Mouse (Mus musculus) liver, postnatal 0 days (tissue): ENCODE measurements at regions not wholly inside any gene's neighbourhood (a gene's known extent, or its start where the extent isn't known, plus 50 kb on each side); places are given as distances from the start of the nearest gene placed in this dataset.
A peak's percentile ranks its signal among the peaks of the same experiment; 100 is the strongest.

Experiments
- ATAC-seq: fragments of 200-750 bp; cut with Nextera tagmentation; 2 replicates; pipeline ENCODE4 v1.8.0; 2017; ENCODE audit warnings: mild to moderate bottlenecking, moderate library complexity
- DNase-seq: peaks from one replicate; pipeline ENCODE4 v3.0.0-alpha.2; 2016
- H3K27ac ChIP-seq: fragments of 300-500 bp; sonication (generic); 2 replicates; pipeline ENCODE4 v1.5.1; 2014; ENCODE audit warnings: antibody characterized with exemption, moderate library complexity, mild to moderate bottlenecking, low read depth
- H3K27me3 ChIP-seq: fragments of 300-500 bp; sonication (generic); 2 replicates; pipeline ENCODE4 v1.6.1; 2014; ENCODE audit warnings: low read length, control low read depth, mixed read lengths; ENCODE audit not compliant: insufficient read depth
- H3K36me3 ChIP-seq: fragments of 300-500 bp; sonication (generic); replicated peaks from 2 replicates; pipeline ENCODE4 v1.6.1; 2014; ENCODE audit warnings: mild to moderate bottlenecking, control low read depth, low read length, moderate library complexity, mixed read lengths; ENCODE audit not compliant: insufficient read depth
- H3K4me1 ChIP-seq: fragments of 300-500 bp; sonication (generic); 2 replicates; pipeline ENCODE4 v1.6.1; 2014; ENCODE audit warnings: antibody characterized with exemption, mild to moderate bottlenecking, control low read depth; ENCODE audit not compliant: insufficient read depth
- H3K4me2 ChIP-seq: fragments of 300-500 bp; sonication (generic); 2 replicates; pipeline ENCODE4 v1.6.1; 2014; ENCODE audit warnings: low read depth, mild to moderate bottlenecking, low read length, moderate library complexity, mixed read lengths
- H3K4me3 ChIP-seq: fragments of 300-500 bp; sonication (generic); 2 replicates; pipeline ENCODE4 v1.5.1; 2014; ENCODE audit warnings: low read depth, low read length
- H3K9ac ChIP-seq: fragments of 300-500 bp; sonication (generic); replicated peaks from 2 replicates; pipeline ENCODE4 v1.6.1; 2014; ENCODE audit warnings: mild to moderate bottlenecking, moderate library complexity
- H3K9me3 ChIP-seq: fragments of 300-500 bp; sonication (generic); 2 replicates; pipeline ENCODE4 v1.6.1; 2016; ENCODE audit warnings: mild to moderate bottlenecking, control low read depth, low read length, mixed read lengths
- CTCF ChIP-seq: sonication (generic); IDR thresholded peaks from 2 replicates; pipeline ENCODE4 v1.5.1; 2016; ENCODE audit warnings: antibody characterized with exemption, low read depth
- EP300 ChIP-seq: IDR thresholded peaks from 2 replicates; pipeline ENCODE4 v1.6.1; 2016; ENCODE audit warnings: antibody characterized with exemption, low read depth, mild to moderate bottlenecking
- WGBS: fragments of 180-500 bp; shearing (Covaris S2); extraction: QIAGEN DNeasy Blood & Tissue Kit; methylation state at CpG from one replicate; pipeline ENCODE4 v1.1.7; 2014; ENCODE audit not compliant: insufficient replicate concordance; 5-methylcytosine and 5-hydroxymethylcytosine counted together

- ATAC-seq (no peak), DNase-seq (no peak)
- Histone ChIP-seq H3K27me3 (no peaks in the 10 kb centered on the region), H3K4me3 (no peak overlapping the region), H3K4me2 (no peak overlapping the region), H3K4me1 (no peaks in the 10 kb centered on the region), H3K27ac (no peak overlapping the region), H3K36me3 (no peaks in the 10 kb centered on the region), H3K9me3 (no peaks in the 10 kb centered on the region), H3K9ac (no peak overlapping the region)
- TF ChIP-seq EP300 (no peak), CTCF (no peak)
- 55% methylated on average over 7 of the region's 7 CpGs for WGBS
Measured at GRCm38 (mm10) chrX:167111059-167111871, 97.8 kb downstream of the Tmsb4x start.

DNA sequence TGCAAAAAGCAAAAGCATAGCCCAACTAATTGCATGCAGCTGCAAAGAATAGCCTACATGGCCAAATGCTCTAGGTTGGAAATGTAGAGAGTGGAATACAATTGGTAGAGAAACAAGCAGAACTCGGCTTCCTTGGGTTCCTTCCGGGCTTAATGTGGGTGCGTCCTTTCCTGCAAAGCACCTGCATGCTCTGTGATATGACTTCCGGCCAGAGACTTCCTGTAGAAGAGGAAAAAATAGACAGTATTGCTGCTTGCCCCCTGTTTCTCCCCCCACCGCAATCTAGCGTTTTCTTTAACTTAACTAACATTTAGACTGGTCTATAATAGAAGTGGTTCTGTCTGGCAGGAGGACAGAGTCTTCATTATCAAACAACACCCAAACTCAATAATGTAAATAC is 100.8 kb downstream of the Tmsb4x start:
- DNase-seq (no peak), ATAC-seq (no peak)
- 50% methylated on average over 6 of the region's 6 CpGs for WGBS
- Histone ChIP-seq H3K4me1 (0 out of 2 replicates have a peak, but pooled peaks cover 2% of the 10 kb centered on the region), H3K4me3 (no peak overlapping the region), H3K36me3 (no peaks in the 10 kb centered on the region), H3K4me2 (no peak overlapping the region), H3K27ac (no peak overlapping the region), H3K9ac (no peak overlapping the region), H3K9me3 (no peaks in the 10 kb centered on the region), H3K27me3 (peaks cover 8% of the 10 kb centered on the region; the same call in 1 of the 2 replicates)
- TF ChIP-seq EP300, result no peak
- TF ChIP-seq CTCF, result no peak

- Histone ChIP-seq H3K36me3 (no peaks in the 10 kb centered on the region), H3K4me3 (no peak overlapping the region), H3K9ac (no peak overlapping the region), H3K27me3 (peaks cover 8% of the 10 kb centered on the region; the same call in 1 of the 2 replicates), H3K27ac (peak overlapping the region; percentile 34; the same call in 1 of the 2 replicates), H3K4me2 (no peak overlapping the region), H3K9me3 (no peaks in the 10 kb centered on the region), H3K4me1 (0 out of 2 replicates have a peak, but pooled peaks cover 2% of the 10 kb centered on the region)
- ATAC-seq (no peak), DNase-seq (no peak)
- WGBS, result 52% methylated on average over 4 of the region's 4 CpGs
- TF ChIP-seq CTCF (no peak), EP300 (no peak)
Measured at GRCm38 (mm10) chrX:167107469-167107868, 101.6 kb downstream of the Tmsb4x start.

DNA sequence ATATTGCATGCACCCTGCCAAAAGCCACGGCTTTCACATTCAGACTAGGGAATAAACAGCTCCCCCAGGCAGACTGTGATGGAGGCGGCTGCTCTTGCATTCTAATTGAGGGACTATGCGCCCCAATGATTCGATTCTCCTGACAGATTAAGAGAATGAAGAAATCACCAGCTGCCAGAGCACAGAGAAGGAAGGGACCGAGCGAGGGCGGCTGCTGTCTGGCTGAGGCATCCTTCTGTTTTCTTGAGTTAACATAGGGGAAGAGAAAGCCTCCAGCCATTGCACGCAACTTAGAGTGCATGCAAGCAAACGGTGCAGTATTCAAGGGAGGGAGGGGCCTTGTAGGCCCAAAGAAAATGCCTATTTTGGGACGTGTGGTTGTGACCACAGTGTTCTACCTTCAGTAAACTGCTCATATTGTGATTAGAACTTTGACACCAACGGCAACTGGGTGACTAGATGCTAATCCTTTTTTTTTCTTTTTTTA is 103.1 kb downstream of the Tmsb4x start:
- ATAC-seq (no peak), DNase-seq (no peak)
- WGBS, result 39% methylated on average over 11 of the region's 11 CpGs
- H3K4me2 ChIP-seq, result no peak overlapping the region
- no peak overlapping the region for H3K9ac ChIP-seq
- H3K36me3 ChIP-seq, result no peaks in the 10 kb centered on the region
- 0 out of 2 replicates have a peak, but pooled peaks cover 2% of the 10 kb centered on the region for H3K4me1 ChIP-seq
- peaks cover 8% of the 10 kb centered on the region; the same call in 1 of the 2 replicates for H3K27me3 ChIP-seq
- TF ChIP-seq EP300, result no peak
- H3K4me3 ChIP-seq, result no peak overlapping the region
- H3K9me3 ChIP-seq, result no peaks in the 10 kb centered on the region
- H3K27ac ChIP-seq, result peak overlapping the region; percentile 48; the same call in 1 of the 2 replicates

DNA sequence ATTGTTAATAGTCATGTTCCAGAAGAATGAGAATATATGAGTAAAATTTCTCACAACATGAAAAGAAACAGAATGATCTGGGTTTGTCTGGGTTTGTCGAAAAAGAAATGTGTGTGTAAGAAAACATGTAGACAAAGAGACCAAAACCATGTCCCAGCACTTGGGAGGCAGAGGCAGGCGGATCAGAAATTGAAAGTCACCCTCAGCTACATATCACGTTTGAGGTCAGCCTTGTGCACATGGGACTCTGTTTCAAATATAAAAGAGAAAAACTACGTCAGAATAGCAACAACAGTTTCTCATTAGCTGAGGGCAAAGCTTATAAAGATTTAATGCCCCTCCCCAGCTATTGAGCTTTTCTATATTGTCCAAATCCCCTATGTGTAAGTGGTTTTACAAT is 103.8 kb downstream of the Tmsb4x start:
- Histone ChIP-seq H3K4me2 (no peak overlapping the region), H3K4me1 (0 out of 2 replicates have a peak, but pooled peaks cover 2% of the 10 kb centered on the region), H3K36me3 (no peaks in the 10 kb centered on the region), H3K27me3 (peaks cover 8% of the 10 kb centered on the region; the same call in 1 of the 2 replicates), H3K9me3 (no peaks in the 10 kb centered on the region), H3K4me3 (no peak overlapping the region), H3K9ac (no peak overlapping the region), H3K27ac (no peak overlapping the region; the same call in 1 of the 2 replicates)
- DNase-seq (no peak), ATAC-seq (no peak)
- 68% methylated on average over 4 of the region's 4 CpGs for WGBS
- TF ChIP-seq EP300 (no peak), CTCF (no peak)

GRCm38 (mm10) chrX:167104247-167104621 is 104.9 kb downstream of the Tmsb4x start:
- no peak overlapping the region for H3K4me2 ChIP-seq
- H3K9ac ChIP-seq, result no peak overlapping the region
- TF ChIP-seq EP300 (no peak), CTCF (no peak)
- DNase-seq (no peak), ATAC-seq (no peak)
- 0 out of 2 replicates have a peak, but pooled peaks cover 5% of the 10 kb centered on the region for H3K4me1 ChIP-seq
- H3K9me3 ChIP-seq, result no peaks in the 10 kb centered on the region
- 52% methylated on average over 4 of the region's 4 CpGs for WGBS
- H3K36me3 ChIP-seq, result no peaks in the 10 kb centered on the region
- H3K27ac ChIP-seq, result peak overlapping the region; percentile 17
- H3K27me3 ChIP-seq, result peaks cover 8% of the 10 kb centered on the region; the same call in 1 of the 2 replicates
- H3K4me3 ChIP-seq, result no peak overlapping the region
